Mouse (Mus musculus): ENCODE measurements around the gene Cep63.
A peak's percentile ranks its signal among the peaks of the same experiment; 100 is the strongest.

GRCm38 (mm10) chr9:102544773-102545366, 81.5 kb downstream of the Cep63 start:
- TF ChIP-seq POLR2A (IDR thresholded peaks at IDR 0.05; ENCODE audit: borderline replicate concordance, control insufficient read depth, low read depth, low read length): no peak
- peak; percentile 86 for TF ChIP-seq CTCF (IDR thresholded peaks at IDR 0.05; ENCODE audit: control insufficient read depth, insufficient read depth, low read length)
